Mouse (Mus musculus) E14TG2a.4 (cell line): ENCODE data around the gene Sgk1.

Experiments
- H3K27me3 ChIP-seq: 2 replicates; pipeline ENCODE4 v1.6.1; 2014; ENCODE audit warnings: low read length, control low read depth; ENCODE audit not compliant: insufficient read depth
- H3K36me3 ChIP-seq: 2 replicates; pipeline ENCODE4 v1.6.1; 2014; ENCODE audit warnings: low read length, control low read depth; ENCODE audit not compliant: insufficient read depth
- H3K4me1 ChIP-seq: replicated peaks from 2 replicates; pipeline ENCODE4 v1.6.1; 2014; ENCODE audit warnings: low read depth, low read length, control low read depth
- H3K4me3 ChIP-seq: replicated peaks from 2 replicates; pipeline ENCODE4 v1.5.1; 2014; ENCODE audit warnings: mild to moderate bottlenecking, low read length
- H3K9me3 ChIP-seq: 2 replicates; pipeline ENCODE4 v1.6.1; 2014; ENCODE audit warnings: low read length, control low read depth
- CTCF ChIP-seq: conservative IDR thresholded peaks from 2 replicates; pipeline ENCODE4 v1.5.1; 2014; ENCODE audit warnings: low read length
- NANOG ChIP-seq: IDR thresholded peaks from 2 replicates; pipeline ENCODE4 v1.6.1; 2014; ENCODE audit warnings: borderline replicate concordance, low read length, mixed read lengths
- POU5F1 ChIP-seq: IDR thresholded peaks from 2 replicates; pipeline ENCODE4 v1.6.1; 2014; ENCODE audit warnings: low read length, borderline replicate concordance

The Sgk1 gene

DNA sequence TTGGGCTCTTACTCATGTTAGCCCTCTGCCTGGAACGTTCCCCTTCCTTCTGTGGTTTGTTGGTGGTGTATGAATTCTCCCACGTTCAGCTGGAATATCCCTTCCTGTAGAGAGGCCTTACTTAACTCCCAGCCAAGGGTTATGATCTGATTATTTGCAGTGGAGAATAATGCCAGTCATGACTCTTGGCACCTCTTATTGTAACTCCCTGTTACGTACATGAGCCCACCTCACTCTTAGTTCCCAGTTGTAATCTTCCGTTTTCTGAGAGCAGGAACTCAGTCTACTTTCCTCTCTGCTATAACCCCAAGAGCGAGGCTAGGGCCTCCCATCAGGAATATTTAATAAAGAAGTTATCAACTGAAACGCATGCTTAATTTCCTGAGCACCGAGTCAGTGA, 26.6 kb upstream of the Sgk1 start:
- Histone ChIP-seq H3K4me1 (peaks cover 68% of the 10 kb centered on the region), H3K4me3 (no peak overlapping the region), H3K9me3 (no peaks in the 10 kb centered on the region), H3K27me3 (no peaks in the 10 kb centered on the region), H3K36me3 (0 out of 2 replicates have a peak, but pooled peaks cover 7% of the 10 kb centered on the region)
- TF ChIP-seq CTCF: no peak
- TF ChIP-seq NANOG: no peak
- TF ChIP-seq POU5F1: no peak

DNA sequence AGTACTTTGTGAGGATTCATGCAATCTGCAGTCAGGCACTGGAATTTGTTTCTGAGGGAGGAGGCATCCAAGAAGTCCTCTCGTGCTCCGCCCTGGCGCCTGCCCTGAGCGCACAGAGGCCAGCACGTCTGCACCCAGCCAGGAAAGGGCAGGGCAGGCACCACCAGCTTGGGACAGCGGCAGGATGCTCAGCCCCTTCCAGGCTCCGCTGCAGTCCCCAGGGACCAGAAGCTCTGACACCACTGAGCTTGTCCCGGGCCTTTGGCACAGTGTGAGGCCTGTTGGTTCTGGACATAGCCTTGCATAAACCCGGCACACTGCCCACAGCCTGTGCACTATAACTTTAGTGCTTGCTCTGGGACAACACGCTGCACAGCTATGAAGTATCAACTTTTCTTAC, 24.3 kb upstream of the Sgk1 start:
- peaks cover 45% of the 10 kb centered on the region for H3K4me1 ChIP-seq
- H3K4me3 ChIP-seq: peak overlapping the region; percentile 62
- no peak for TF ChIP-seq CTCF
- no peak for TF ChIP-seq POU5F1
- no peak for TF ChIP-seq NANOG
- H3K36me3 ChIP-seq: no peaks in the 10 kb centered on the region
- H3K27me3 ChIP-seq: no peaks in the 10 kb centered on the region
- H3K9me3 ChIP-seq: peaks cover 5% of the 10 kb centered on the region; the same call in 1 of the 2 replicates

DNA sequence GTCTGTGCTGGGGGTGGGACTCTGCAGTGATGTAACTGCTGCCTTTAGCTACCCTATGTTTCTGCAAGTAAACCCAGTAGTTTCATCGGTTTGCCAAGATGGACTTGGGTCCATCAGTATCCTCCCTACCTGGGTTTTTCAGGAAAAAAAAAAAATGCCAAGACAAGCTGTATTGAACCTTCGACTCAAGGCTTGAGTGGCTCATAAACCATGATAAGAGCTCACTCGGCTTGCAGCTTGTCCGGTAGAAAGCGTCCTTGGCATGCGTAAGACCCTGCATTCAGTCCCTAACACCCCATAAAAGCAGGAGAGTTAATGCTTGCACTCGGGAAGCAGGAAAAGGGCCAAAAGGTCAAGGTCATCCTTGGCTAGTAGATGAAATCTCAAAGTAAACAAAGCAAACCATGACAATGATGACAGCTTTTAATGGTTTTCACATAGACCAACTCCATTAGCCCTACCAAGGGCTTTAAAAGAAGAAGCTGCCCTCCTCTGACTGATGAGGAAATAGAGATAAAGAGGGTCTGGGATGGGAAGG, 23.5 kb upstream of the Sgk1 start:
- peaks cover 37% of the 10 kb centered on the region for H3K4me1 ChIP-seq
- no peak overlapping the region for H3K4me3 ChIP-seq
- H3K9me3 ChIP-seq: peaks cover 5% of the 10 kb centered on the region; the same call in 1 of the 2 replicates
- no peaks in the 10 kb centered on the region for H3K27me3 ChIP-seq
- H3K36me3 ChIP-seq: no peaks in the 10 kb centered on the region
- TF ChIP-seq CTCF: no peak
- no peak for TF ChIP-seq POU5F1
- TF ChIP-seq NANOG: 0 out of 2 replicates have a peak, but pooled peaks have one; percentile 17

DNA sequence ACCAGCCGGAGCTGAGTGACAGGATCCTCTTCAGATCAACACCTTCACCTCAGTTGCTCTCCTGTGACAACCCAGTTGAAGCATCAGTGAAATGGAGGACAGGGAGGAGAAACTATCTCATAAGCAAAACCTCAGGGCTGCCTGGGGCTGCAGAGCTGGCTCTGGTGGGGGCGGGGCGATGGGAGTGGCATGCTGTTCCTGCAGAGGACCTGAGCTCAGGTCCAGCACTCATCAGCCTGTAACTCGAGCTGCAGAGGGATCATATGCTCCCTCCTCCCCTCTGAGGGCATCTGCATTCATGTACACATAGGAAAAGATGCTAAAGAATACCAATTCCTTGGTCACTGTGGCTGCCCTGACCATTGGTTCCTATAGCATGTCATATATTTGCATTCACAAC, 15.5 kb upstream of the Sgk1 start:
- no peaks in the 10 kb centered on the region for H3K36me3 ChIP-seq
- no peak overlapping the region for H3K4me3 ChIP-seq
- no peaks in the 10 kb centered on the region for H3K27me3 ChIP-seq
- H3K4me1 ChIP-seq: peaks cover 28% of the 10 kb centered on the region
- no peaks in the 10 kb centered on the region for H3K9me3 ChIP-seq
- no peak for TF ChIP-seq POU5F1
- no peak for TF ChIP-seq CTCF

DNA sequence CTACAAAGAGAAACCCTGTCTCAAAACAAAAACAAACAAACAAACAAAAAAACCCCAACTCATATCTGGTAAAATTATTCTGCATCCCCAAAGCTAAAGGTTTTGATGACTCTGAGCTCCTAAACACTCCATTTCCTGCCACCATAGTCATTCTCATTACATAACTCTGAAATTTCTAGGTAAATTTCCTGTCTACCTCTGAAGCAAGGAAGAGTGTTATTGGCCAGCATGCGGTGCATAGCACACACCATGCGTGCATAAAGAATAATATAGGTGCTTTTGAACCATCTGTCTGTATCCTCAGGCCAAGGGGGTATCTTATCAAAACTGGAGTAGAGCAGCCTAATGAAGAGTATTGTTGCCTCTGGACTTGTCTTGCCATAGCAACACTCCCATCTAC, 13.8 kb upstream of the Sgk1 start:
- Histone ChIP-seq H3K4me1 (peaks cover 28% of the 10 kb centered on the region), H3K4me3 (no peak overlapping the region), H3K27me3 (no peaks in the 10 kb centered on the region), H3K36me3 (no peaks in the 10 kb centered on the region), H3K9me3 (peaks cover 3% of the 10 kb centered on the region; the same call in 1 of the 2 replicates)
- no peak for TF ChIP-seq NANOG
- no peak for TF ChIP-seq CTCF
- no peak for TF ChIP-seq POU5F1

DNA sequence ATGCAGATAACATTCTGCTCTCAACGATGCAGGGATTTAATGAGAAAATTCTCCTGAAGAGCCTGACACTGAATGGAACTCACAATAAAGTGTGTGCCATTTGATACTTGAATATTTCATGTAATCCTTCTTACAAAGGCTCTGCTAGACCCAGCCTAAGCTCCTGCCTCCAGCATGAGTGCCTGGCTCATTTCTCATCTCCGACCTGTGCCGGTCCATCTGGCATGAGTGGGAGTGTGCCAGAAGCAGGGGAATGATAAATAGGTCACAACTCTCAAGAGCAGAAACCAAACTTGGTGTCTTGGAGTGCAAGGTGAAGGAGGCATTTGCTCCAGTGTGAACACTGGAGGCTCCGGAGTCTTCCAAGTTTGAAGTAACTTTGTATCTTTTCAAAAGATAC, 13.4 kb upstream of the Sgk1 start:
- Histone ChIP-seq H3K27me3 (no peaks in the 10 kb centered on the region), H3K4me3 (no peak overlapping the region), H3K9me3 (peaks cover 3% of the 10 kb centered on the region; the same call in 1 of the 2 replicates), H3K4me1 (peaks cover 28% of the 10 kb centered on the region), H3K36me3 (no peaks in the 10 kb centered on the region)
- no peak for TF ChIP-seq CTCF
- no peak for TF ChIP-seq POU5F1
- TF ChIP-seq NANOG: no peak

DNA sequence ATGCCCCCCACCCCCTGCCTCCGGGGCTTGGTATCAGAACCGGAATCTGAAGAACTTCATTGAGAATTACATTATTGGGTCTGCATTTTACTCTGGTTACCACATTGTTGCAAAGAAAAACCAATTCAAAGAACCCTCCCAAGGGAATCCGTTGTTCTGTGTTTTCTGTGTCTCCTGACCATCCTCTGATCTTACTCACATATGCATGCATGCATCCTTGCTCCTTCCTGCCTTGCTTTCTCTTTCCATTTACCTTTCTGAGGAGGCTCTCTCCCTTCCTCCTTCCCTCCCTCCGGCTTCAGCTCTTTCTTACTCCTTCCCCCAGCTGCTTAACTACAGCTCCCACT, 174 bp upstream of the Sgk1 start:
- H3K4me1 ChIP-seq: peaks cover 39% of the 10 kb centered on the region
- peaks cover 25% of the 10 kb centered on the region for H3K27me3 ChIP-seq
- no peak for TF ChIP-seq CTCF
- TF ChIP-seq NANOG: no peak
- TF ChIP-seq POU5F1: no peak
- H3K9me3 ChIP-seq: peaks cover 21% of the 10 kb centered on the region
- H3K4me3 ChIP-seq: peak overlapping the region; percentile 75
- no peaks in the 10 kb centered on the region for H3K36me3 ChIP-seq

DNA sequence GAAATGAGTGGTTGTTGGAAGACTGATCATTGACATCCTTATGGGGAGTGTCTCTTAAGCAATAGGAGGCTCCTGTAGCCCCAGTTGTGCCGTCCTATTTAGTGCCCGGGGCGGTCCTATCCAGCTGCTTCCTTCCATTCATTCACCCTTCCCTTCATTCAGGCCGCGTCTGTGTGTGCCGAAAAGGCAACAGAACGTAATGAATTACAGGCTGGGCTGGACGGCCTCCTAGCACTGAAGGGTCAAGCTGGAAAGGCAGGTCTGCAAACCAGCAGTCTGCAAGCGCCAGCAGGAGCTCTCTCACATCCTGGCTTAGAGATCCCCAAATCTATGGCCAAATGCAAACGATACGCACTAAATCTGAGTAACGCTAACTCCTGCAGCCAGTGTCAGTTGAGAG, 1.6 kb downstream of the Sgk1 start:
- no peak for TF ChIP-seq POU5F1
- peak overlapping the region; percentile 46 for H3K4me3 ChIP-seq
- peaks cover 39% of the 10 kb centered on the region for H3K4me1 ChIP-seq
- H3K36me3 ChIP-seq: no peaks in the 10 kb centered on the region
- H3K9me3 ChIP-seq: peaks cover 17% of the 10 kb centered on the region
- peaks cover 25% of the 10 kb centered on the region for H3K27me3 ChIP-seq

DNA sequence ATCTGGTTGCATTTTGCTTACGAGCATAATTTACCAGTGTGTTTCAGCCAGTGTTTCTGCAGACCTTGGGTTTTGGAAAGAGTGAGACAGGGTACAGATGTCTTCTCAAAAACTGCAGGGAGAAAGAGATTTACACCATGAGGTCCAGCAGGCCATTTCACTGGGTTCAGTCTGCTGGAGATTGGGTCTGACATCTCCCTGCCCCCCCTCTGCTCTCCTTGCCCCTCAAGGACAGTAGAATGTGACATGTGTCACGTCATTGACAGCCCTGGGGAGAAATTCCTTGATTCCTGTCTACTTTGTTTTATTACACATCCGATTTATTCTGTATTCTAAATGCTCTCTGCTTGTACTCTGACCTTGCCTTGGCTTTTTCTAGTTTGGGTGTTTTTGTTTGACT, 2.5 kb downstream of the Sgk1 start:
- H3K27me3 ChIP-seq: peaks cover 25% of the 10 kb centered on the region
- no peaks in the 10 kb centered on the region for H3K36me3 ChIP-seq

More for the DNA sequence above, 2.5 kb downstream of the Sgk1 start:
- peaks cover 15% of the 10 kb centered on the region for H3K9me3 ChIP-seq
- no peak overlapping the region for H3K4me3 ChIP-seq
- TF ChIP-seq CTCF (no peak), POU5F1 (no peak), NANOG (no peak)
- peaks cover 46% of the 10 kb centered on the region for H3K4me1 ChIP-seq
